Mouse (Mus musculus) limb, embryonic 15.5 days (tissue): Measurements from ENCODE around the gene Sertad3. TPM values are rescaled to one million over a fixed set of nuclear protein-coding genes. Genes with fewer than 3 reads are reported as not detected.

Experiments used
- ATAC-seq: fragments of 200-750 bp; cut with Nextera tagmentation; 2 replicates; pipeline ENCODE4 v1.8.0; 2017; ENCODE audit warnings: low read depth, moderate TSS enrichment; ENCODE audit not compliant: insufficient number of reproducible peaks, low FRiP score, low TSS enrichment
- H3K27ac ChIP-seq: fragments of 300-500 bp; sonication (generic); 2 replicates; pipeline ENCODE4 v1.5.1; 2015; ENCODE audit warnings: moderate library complexity, mild to moderate bottlenecking, inconsistent platforms
- H3K27me3 ChIP-seq: fragments of 300-500 bp; sonication (generic); 2 replicates; pipeline ENCODE4 v1.6.1; 2015; ENCODE audit warnings: inconsistent platforms
- H3K36me3 ChIP-seq: fragments of 300-500 bp; sonication (generic); 2 replicates; pipeline ENCODE4 v1.6.1; 2015; ENCODE audit warnings: inconsistent platforms
- H3K4me1 ChIP-seq: fragments of 300-500 bp; sonication (generic); 2 replicates; pipeline ENCODE4 v1.6.1; 2015; ENCODE audit warnings: inconsistent platforms
- H3K4me2 ChIP-seq: fragments of 300-500 bp; sonication (generic); 2 replicates; pipeline ENCODE4 v1.6.1; 2015; ENCODE audit warnings: mild to moderate bottlenecking, inconsistent platforms
- H3K4me3 ChIP-seq: fragments of 300-500 bp; sonication (generic); 2 replicates; pipeline ENCODE4 v1.5.1; 2015; ENCODE audit warnings: mild to moderate bottlenecking, inconsistent platforms
- H3K9ac ChIP-seq: fragments of 300-500 bp; sonication (generic); 2 replicates; pipeline ENCODE4 v1.6.1; 2015; ENCODE audit warnings: inconsistent platforms
- H3K9me3 ChIP-seq: fragments of 300-500 bp; sonication (generic); 2 replicates; pipeline ENCODE4 v1.6.1; 2016; ENCODE audit warnings: inconsistent platforms
- WGBS: fragments of 180-500 bp; shearing (Covaris S2); methylation state at CpG from one replicate; pipeline ENCODE4 v1.1.7; 2015; 5-methylcytosine and 5-hydroxymethylcytosine counted together
- polyA plus RNA-seq: library from polyadenylated mRNA; unstranded; fragments of >200 nt; fragmentation: Nextera tagmentation; extraction: Ambion mirVana; gene quantifications from 2 replicates; pipeline ENCODE4 v1.2.1, GENCODE M21; 2015

Sertad3 gene
- polyA plus RNA-seq, 1 experiment from 2014 or later, result 38.3 TPM

DNA sequence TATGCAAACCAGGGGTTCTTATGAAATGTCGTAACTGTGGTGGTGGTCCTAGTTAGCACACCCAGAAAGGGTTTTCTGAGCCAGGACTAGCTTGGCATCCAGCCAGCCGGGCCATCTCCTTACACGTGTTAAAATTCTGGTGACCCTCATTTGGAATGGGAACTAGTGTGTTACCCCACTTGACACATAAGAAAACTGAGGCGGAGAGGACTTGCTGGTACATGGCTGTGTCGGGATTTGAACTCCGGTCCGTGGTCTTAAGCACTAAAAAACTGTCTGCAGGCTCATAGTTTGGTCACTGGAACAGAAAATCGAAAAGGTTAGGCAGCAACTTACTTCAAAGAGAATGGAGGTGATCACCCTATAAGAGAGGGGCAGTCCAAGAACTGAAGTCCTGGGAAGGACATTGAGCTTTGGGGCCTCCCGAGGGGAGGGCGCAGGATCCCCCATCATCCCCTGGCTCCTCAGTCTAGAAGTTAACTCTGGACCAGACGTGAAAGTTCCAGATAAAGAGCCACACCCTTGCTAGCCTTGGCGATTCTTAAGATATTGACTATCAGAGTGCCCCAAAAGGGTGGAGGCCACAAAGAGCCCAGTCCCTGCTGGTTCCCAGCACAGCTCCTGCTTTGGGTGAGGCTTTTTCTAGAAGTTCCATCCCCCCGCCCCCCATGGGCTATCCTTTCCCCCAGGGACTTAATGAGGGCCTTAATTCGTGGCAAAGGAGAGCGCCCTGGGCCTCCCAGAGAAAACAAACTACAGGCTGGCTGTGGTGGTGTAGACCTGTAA is 25.0 kb upstream of the Sertad3 start:
- 52% methylated on average over 15 of the region's 15 CpGs for WGBS

DNA sequence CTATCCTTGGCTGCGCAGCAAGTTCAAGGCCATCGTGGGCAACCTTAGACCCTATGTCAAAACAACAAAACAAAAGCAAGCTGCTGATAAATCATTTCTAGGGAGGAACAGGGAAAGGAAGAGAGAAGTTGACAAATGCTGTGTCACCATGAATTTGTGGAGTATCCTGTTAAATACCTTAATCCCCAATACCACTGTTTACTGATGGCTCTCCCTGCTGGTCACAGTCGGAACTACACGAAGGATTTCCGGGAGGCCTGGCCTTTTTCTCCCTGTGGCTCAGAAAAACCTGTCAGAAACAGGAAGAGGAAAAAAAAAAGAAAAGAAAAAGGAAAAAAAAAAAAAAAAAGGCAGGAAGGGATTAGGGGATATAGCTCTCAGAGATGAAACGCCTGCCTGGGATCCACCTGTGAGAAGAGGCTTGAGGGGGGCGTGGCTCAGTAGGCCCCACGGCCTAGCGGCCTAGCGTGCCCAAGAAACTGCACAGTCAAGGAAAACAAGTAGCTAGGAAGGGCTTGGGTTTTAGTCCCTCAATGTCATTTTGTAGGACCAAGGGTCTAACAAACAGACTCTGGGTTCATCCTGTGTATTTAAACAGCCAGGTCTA is 24.2 kb upstream of the Sertad3 start:
- Histone ChIP-seq H3K4me2 (no peak overlapping the region), H3K36me3 (no peaks in the 10 kb centered on the region), H3K4me3 (no peak overlapping the region), H3K27ac (no peak overlapping the region), H3K9me3 (no peaks in the 10 kb centered on the region), H3K27me3 (peaks cover 30% of the 10 kb centered on the region), H3K9ac (no peak overlapping the region), H3K4me1 (peaks cover 26% of the 10 kb centered on the region)
- ATAC-seq, result no peak
- WGBS, result 62% methylated on average over 10 of the region's 10 CpGs

More for the DNA sequence above, 25.0 kb upstream of the Sertad3 start:
- Histone ChIP-seq H3K4me3 (peak overlapping the region; percentile 64), H3K9ac (peak overlapping the region; percentile 57; the same call in 1 of the 2 replicates), H3K36me3 (no peaks in the 10 kb centered on the region), H3K4me2 (peak overlapping the region; percentile 93), H3K27ac (no peak overlapping the region), H3K4me1 (peaks cover 26% of the 10 kb centered on the region), H3K27me3 (peaks cover 30% of the 10 kb centered on the region), H3K9me3 (no peaks in the 10 kb centered on the region)
- ATAC-seq, result no peak

DNA sequence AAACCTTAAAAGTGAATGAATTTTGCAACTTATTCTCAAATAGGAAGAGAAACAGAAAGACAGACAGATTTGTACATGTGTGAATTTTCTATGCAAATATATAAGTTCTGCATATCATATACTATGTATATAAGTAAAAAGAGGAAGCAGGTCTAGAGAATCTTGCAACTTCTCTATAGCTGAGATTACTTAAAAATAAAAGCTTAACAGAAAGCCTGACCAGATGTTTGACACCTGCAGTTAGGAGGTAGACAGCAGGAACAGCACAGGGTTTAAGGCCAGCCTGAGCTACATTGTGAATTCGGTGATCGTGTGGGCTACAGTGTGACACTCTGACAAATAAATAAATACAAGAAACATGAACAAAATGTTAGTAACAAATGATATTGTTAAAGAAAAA is 22.2 kb upstream of the Sertad3 start:
- no peak overlapping the region for H3K9ac ChIP-seq
- ATAC-seq, result no peak
- no peaks in the 10 kb centered on the region for H3K9me3 ChIP-seq
- H3K27ac ChIP-seq, result no peak overlapping the region
- WGBS, result 91% methylated on average over 2 of the region's 2 CpGs
- peaks cover 21% of the 10 kb centered on the region for H3K4me1 ChIP-seq
- no peaks in the 10 kb centered on the region for H3K36me3 ChIP-seq
- H3K27me3 ChIP-seq, result peaks cover 11% of the 10 kb centered on the region
- H3K4me3 ChIP-seq, result no peak overlapping the region
- H3K4me2 ChIP-seq, result no peak overlapping the region

- Histone ChIP-seq H3K27me3 (peaks cover 2% of the 10 kb centered on the region; the same call in 1 of the 2 replicates), H3K4me1 (peaks cover 15% of the 10 kb centered on the region), H3K9ac (no peak overlapping the region), H3K27ac (no peak overlapping the region), H3K4me3 (no peak overlapping the region), H3K9me3 (no peaks in the 10 kb centered on the region), H3K4me2 (no peak overlapping the region), H3K36me3 (no peaks in the 10 kb centered on the region)
- 61% methylated on average over 13 of the region's 13 CpGs for WGBS
- ATAC-seq, result no peak
Measured at GRCm38 (mm10) chr7:27452206-27452770, 21.3 kb upstream of the Sertad3 start.

DNA sequence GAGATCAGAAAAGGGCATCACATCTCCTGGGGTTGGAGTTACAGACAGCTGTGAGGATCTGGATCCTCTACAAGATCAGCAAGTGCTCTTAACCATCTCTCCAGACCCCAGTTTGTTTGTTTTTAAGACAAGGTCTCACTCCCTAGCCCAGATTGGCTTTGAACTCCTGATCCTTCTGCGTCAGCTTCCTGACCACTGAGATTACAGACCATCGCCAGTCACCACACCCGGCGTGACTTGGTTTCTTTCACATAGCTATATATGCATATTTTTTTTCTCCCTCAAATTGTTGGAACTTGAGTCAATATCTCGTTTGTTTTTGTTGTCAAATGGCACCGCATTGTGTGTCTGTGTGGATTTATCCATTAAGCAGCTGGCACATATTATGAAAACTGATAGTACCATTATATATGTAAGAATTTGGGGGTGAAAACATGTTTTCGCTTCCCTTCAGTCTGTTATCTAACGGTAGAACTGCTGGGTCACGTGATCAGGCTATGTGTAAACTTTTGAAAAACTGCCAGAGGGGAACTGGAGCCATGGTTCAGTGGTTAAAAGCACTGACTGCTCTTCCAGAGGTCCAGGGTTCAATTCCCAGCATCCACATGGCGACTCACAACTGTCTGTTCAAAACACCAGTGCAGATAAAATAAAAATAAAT is 19.0 kb upstream of the Sertad3 start:
- H3K9ac ChIP-seq, result no peak overlapping the region
- 0 out of 2 replicates have a peak, but pooled peaks cover under 1% of the 10 kb centered on the region for H3K4me1 ChIP-seq
- 77% methylated on average over 10 of the region's 10 CpGs for WGBS
- no peak for ATAC-seq
- H3K27me3 ChIP-seq, result no peaks in the 10 kb centered on the region
- H3K4me2 ChIP-seq, result no peak overlapping the region
- H3K36me3 ChIP-seq, result 0 out of 2 replicates have a peak, but pooled peaks cover 2% of the 10 kb centered on the region
- no peak overlapping the region for H3K27ac ChIP-seq
- H3K4me3 ChIP-seq, result no peak overlapping the region
- H3K9me3 ChIP-seq, result no peaks in the 10 kb centered on the region

- Histone ChIP-seq H3K9ac (no peak overlapping the region), H3K4me2 (no peak overlapping the region), H3K36me3 (0 out of 2 replicates have a peak, but pooled peaks cover 4% of the 10 kb centered on the region), H3K27ac (no peak overlapping the region), H3K4me1 (no peaks in the 10 kb centered on the region), H3K4me3 (no peak overlapping the region), H3K9me3 (no peaks in the 10 kb centered on the region), H3K27me3 (no peaks in the 10 kb centered on the region)
- no peak for ATAC-seq
- 89% methylated on average over 3 of the region's 3 CpGs for WGBS
Measured at GRCm38 (mm10) chr7:27455273-27455672, 18.3 kb upstream of the Sertad3 start.

DNA sequence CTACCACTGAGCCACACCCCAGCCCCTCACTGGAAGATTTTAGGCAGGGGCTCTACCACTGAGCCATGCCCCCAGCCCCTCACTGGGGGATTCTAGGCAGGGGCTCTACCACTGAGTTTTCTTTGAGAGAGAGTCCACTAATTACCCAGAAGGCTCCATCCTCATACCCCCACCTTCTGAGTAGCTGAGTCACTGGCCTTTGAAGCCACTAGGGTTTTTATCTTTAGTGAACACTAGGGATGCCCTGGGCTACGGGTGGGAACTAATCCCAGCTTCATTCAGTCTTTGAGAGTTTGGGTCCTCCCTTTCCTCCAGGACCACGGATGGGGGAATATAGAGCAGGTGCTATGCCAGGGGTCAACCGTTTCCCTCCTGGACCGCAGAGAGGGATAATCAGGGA is 15.0 kb upstream of the Sertad3 start:
- Histone ChIP-seq H3K4me2 (no peak overlapping the region), H3K9ac (no peak overlapping the region), H3K4me3 (no peak overlapping the region), H3K36me3 (0 out of 2 replicates have a peak, but pooled peaks cover 4% of the 10 kb centered on the region), H3K9me3 (no peaks in the 10 kb centered on the region), H3K27me3 (no peaks in the 10 kb centered on the region), H3K27ac (no peak overlapping the region), H3K4me1 (no peaks in the 10 kb centered on the region)
- no peak for ATAC-seq
- 91% methylated on average over 4 of the region's 4 CpGs for WGBS

GRCm38 (mm10) chr7:27459640-27460039 is 13.9 kb upstream of the Sertad3 start:
- H3K36me3 ChIP-seq, result 0 out of 2 replicates have a peak, but pooled peaks cover 4% of the 10 kb centered on the region
- 86% methylated on average over 5 of the region's 5 CpGs for WGBS
- ATAC-seq, result no peak
- no peak overlapping the region for H3K4me3 ChIP-seq
- H3K4me2 ChIP-seq, result no peak overlapping the region
- H3K27ac ChIP-seq, result no peak overlapping the region
- H3K9me3 ChIP-seq, result no peaks in the 10 kb centered on the region
- no peak overlapping the region for H3K9ac ChIP-seq
- no peaks in the 10 kb centered on the region for H3K4me1 ChIP-seq
- no peaks in the 10 kb centered on the region for H3K27me3 ChIP-seq

GRCm38 (mm10) chr7:27460477-27460876 is 13.1 kb upstream of the Sertad3 start:
- ATAC-seq, result no peak
- no peaks in the 10 kb centered on the region for H3K27me3 ChIP-seq
- H3K4me3 ChIP-seq, result no peak overlapping the region
- 70% methylated on average over 6 of the region's 6 CpGs for WGBS
- H3K9ac ChIP-seq, result no peak overlapping the region
- H3K4me2 ChIP-seq, result no peak overlapping the region
- H3K9me3 ChIP-seq, result no peaks in the 10 kb centered on the region
- no peak overlapping the region for H3K27ac ChIP-seq
- H3K4me1 ChIP-seq, result no peaks in the 10 kb centered on the region
- H3K36me3 ChIP-seq, result 0 out of 2 replicates have a peak, but pooled peaks cover 4% of the 10 kb centered on the region

DNA sequence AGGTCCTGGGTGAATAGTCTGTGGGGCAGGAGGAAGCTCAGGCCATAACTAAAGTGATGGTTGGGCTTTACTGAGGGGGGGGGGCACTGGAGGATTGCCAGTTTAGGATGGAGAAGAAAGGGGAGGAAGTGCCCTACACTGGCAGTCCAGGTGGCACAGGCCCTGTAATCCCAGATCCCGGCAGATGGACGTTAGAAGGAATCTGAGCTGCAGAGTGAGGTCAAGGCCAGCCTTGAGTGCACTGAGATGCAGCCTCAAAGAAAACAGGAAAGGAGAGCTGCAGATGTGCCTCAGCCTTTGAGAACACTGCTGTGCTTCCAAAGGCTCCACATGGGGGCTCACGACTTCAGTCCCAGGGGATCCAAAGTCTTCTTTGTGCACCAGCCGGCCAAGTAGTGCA is 5.9 kb upstream of the Sertad3 start:
- H3K9me3 ChIP-seq, result no peaks in the 10 kb centered on the region
- H3K4me2 ChIP-seq, result no peak overlapping the region
- H3K27ac ChIP-seq, result no peak overlapping the region
- 46% methylated on average over 4 of the region's 4 CpGs for WGBS
- H3K9ac ChIP-seq, result no peak overlapping the region
- H3K4me3 ChIP-seq, result no peak overlapping the region
- ATAC-seq, result no peak
- H3K27me3 ChIP-seq, result no peaks in the 10 kb centered on the region
- no peaks in the 10 kb centered on the region for H3K36me3 ChIP-seq
- H3K4me1 ChIP-seq, result peaks cover 3% of the 10 kb centered on the region

DNA sequence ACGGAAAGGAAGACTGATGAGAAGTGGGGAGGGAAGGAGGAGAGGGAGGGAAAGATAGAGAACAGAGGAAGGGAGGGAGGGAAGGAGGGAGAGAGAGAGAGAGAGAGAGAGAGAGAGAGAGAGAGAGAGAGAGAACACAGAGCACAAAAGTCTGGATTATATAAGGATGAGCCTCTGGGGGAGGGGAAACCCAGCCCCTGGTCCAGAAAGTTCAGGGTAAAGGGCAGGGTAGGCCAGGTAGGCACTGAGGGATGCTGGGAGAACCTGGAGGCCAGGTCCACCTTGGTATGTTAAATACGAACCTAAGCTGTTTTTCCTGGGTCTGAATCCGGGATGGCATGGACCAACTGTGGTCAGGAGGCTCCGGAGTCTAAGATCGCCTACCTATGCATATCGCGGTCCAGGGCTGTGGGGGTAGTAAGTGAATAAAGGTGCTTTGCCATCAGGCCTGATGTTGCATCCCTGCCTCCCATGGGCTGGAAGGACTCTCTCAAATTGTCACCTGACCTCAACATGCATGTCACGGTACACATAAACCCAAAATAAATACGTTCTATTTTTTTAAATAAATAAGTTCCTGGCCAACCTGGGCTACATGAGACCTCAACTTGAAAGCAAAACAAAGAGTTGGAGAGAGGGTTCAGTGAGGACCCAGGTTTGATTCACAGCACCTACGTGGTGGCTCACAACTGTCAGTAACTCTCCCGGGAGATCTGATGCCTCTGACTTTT is 2.0 kb upstream of the Sertad3 start:
- Histone ChIP-seq H3K9me3 (no peaks in the 10 kb centered on the region), H3K4me1 (peaks cover 12% of the 10 kb centered on the region), H3K9ac (no peak overlapping the region), H3K4me2 (no peak overlapping the region), H3K36me3 (peaks cover 10% of the 10 kb centered on the region), H3K4me3 (no peak overlapping the region), H3K27ac (no peak overlapping the region), H3K27me3 (no peaks in the 10 kb centered on the region)
- ATAC-seq, result no peak
- 86% methylated on average over 11 of the region's 11 CpGs for WGBS
